Mouse (Mus musculus): ENCODE results near the gene Ccm2l. TPM values are rescaled to one million over a fixed set of nuclear protein-coding genes. Genes with fewer than 3 reads are reported as not detected.

Gene Ccm2l
- total RNA-seq, 2 experiments from 2014 or later, result 4.5 to 4.6 TPM

DNA sequence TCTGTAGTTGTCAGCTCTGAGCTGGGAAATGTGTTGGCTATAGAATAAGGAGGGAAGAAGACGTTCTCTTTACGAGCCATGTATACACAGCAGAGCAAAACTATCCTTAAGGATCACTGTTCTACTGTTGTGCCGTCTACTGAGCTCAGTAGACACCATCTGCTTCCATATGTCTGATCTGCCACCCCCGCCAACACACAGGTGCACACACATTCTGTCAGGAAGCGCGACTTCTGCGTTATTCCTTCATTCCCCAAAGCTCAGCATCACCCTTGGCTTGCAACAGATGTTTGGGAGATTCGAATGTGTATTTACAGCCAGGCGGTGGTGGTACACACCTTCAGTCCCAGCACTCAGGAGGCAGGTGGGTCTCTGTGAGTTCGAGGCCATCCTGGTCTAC is 21.3 kb downstream of the Ccm2l start:
- DNase-seq (ENCODE audit: low spot score in 2 of 2), result no peak

DNA sequence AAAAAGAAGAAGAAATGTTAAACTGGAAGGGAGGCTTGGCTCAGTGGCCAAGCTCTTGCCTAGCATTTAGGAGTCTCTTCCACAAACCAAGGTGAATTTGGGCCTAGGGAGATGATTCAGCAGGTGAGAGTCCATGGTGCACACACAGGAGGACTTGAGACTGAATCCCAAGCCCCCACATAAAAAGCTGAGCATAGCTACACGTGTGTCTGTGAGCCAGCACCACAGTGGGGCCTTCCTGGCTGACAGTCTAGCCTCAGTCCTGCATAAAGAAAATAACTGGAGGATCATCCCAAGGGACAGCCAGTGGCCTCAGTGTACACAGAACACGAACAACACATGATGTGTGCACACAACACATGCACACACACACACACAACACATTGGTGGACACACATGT is 23.6 kb downstream of the Ccm2l start:
- no peak for DNase-seq (ENCODE audit: low spot score in 2 of 2)

DNA sequence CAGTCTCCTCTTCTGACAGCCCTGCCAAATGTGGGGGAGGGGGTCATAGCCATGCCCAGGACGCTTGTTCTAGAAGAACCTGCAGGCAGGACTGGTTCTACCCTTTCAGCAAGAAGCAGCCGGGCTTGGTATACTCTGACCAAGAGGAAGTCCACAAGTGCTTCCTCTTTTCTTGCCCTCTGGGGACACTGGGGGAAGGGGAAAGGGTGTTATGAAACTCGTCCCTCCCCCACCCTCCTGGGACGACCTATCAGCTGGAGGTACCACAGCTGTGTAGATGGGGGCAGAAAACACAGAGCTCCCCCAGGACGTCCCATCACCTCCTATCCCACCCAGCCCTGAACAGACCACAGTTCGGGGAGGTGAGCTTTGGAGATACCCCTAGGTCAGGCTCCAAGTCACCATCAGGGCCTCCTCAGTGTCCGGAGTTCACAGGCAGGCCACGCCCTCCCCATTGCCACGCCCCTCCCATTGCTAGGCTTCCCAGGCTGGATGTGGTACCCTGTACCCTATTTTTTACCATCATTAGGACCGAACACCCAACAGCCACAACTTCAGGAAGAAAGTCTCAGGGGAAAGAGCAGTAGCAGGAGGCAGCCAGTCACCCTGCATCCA is 24.9 kb downstream of the Ccm2l start:
- no peak for DNase-seq (ENCODE audit: low spot score in 2 of 2)

DNA sequence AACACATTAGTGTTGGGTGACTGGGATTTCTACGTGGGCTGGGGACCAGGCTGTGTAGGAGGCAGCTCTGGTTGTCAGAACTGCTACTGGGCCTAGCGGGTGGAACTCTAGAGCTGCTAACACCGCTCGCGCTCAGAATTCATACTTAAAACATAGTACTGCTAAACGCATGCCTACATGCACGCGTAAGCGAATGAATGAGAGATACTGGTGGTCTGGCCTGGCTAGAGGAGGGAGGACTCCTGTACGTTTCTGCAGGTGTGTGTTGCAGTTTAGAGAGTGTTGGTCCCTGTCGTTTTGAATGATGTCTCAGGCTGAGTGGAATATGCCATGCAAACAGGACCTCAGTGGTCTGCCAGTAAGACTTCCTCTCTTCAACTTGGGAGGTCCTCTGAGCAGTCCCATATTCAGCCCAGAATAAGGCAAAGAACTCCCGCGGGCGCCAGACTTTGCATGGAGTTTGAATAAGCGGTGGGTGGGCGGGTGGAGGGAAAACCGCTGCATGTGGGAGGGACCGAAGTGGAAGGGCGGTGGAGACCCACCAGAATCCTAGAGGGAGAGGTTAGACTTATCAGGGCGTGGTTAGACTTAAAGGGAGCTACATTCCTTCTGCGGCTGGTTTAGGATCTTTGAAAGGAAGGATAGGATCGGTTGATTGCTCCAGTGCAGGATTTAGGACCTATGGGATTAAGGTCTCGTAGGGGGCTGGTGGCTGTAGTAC is 41.5 kb downstream of the Ccm2l start:
- no peak for DNase-seq (ENCODE audit: low spot score in 2 of 2)

DNA sequence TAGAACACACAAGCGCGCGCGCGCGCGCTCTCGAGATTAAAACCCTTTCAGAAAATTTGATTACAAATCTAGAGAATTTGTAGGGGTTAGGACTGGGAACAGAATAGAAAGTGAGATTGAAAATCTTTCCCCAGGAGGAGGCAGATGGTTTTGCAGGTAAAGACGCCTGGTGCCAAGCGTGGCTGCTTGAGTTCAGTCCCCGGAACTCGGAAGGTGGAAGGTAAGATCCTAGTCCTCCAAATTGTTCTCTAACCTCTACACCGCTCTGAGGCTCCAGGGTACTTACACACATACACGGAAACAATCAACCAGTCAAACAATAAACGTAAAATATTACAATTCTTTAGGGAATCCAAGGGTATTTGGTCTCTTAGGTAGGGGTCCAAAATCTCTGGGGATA is 42.0 kb downstream of the Ccm2l start:
- DNase-seq (ENCODE audit: low spot score in 2 of 2), result no peak

DNA sequence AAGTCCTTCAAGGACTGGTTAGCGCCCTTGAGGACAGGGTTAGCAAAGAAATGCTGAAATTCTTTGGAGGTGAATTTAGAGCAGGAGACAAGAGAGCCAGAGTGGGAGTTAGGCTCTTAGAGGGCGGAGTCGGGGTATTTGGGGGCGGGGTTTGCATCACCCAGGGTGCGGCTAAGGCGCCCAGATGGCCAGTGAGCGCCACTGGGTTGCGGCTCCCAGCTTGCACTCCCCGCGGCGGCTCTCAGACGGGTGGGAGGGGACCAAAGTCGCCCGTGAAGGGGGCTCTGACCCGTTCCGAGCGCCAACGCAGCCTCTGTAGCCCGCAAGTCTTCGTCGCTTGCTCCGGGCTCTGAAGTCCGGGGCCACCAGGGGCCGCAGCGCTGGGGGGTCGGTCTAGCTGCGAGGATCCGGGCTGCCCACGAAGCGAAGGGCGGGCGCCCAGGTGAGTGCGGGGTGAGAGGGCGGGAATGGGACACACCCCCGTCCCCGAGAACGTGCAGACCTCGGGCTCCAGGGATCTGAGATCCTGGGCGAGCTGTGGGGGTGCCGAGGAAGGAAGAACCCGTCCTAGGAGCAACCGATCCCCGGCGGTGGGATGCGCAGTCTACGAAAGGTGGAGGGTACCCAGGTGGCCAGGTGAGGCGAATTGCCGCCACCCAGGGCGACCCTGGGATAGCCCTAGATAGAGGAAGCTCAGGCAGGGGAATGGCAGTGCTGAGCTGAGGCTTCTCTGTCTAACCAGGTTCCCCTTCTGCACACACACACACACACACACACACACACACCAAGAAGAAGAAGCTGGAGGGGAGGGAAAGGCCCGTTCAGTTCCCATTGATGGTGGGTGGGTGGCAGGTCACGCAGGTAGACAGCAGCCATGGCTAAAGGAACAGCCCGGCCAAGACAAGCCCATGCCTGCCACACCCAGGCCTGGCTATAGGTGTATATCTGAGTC is 42.8 kb downstream of the Ccm2l start, which contains the start of gene Hck:
Gene Hck (plus strand): TSS at position 156 of the 952 bp plus-strand sequence.
- DNase-seq (ENCODE audit: low spot score in 2 of 2), result no peak

DNA sequence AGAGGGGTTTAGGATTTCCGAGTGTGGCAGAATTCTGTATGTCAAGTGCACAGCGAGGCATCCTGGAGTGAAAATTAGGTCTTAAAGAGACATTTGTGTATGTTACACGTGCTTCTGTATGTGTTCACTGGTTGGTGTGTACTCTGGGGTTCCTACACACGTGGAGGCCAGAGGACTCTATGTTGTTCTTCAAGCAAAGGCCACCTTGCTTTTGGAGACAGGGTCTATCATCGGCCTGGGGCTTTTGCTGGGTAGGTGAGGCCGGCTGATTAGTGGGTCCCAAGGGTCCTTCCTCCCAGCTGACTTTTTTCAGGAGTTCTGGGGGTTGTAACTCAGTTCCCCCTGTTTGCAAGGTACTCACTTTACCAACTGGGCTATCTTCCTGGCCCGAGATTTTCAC is 43.8 kb downstream of the Ccm2l start:
- DNase-seq (ENCODE audit: low spot score in 2 of 2), result no peak

DNA sequence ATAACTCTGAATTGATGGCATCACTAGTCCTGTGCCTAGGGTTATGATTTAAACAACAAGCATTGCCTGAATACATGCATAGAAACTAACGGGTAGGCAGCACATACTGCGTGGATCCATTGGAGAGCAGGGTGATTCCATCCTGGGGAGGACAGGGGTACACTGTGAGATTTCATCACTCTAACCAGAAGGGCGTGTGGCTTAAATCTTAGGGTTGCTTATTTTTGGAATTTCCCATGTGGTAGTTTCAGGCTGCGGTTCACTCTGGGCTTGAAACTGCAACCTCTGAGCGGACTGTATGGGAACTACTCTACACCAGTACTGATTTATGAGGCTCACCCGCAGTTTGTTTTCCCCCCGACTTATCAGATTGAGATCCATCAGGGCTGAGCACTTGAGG is 45.5 kb downstream of the Ccm2l start:
- DNase-seq (ENCODE audit: low spot score in 2 of 2), result no peak

DNA sequence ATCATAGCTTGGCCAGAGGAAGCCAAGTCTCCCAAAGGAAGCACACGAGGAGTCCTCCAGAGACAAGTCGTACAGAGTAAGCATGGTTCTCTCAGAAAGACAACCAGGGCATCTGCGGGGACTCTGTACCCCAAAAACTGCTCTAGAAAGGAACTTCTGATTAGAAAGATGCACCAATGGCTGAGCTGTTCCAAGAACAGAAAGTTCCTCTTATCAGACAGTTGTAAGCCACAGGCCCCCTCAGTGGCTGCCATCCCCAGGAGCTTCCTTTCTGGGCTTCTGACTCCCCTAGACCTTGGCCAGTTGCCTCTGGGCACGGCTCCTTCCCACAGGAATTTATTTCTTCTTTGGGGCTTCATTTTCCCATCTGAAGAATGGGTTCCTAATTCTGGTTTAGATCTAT is 49.9 kb downstream of the Ccm2l start:
- DNase-seq (ENCODE audit: low spot score in 2 of 2), result no peak

DNA sequence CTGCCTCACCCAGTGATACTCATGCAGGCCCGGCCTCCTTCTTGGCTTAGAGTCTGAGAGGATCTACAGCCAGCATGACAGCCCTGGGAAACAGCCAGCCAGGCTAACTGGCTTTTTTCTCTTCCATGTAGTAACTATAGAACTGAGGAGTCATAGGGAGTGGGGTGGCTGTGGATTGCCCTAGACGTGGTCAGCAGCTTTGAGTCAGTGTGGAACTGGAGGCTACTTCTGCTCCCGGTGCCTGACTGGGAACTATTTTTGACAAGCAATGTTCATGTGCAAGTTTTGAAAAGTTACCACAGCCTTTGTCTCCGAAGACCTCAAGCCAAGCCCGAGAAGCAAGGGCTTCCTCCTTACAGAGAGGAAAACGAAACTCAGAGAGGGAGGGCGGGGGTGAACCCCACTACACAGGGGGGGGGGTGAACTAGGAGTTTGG is 51.3 kb downstream of the Ccm2l start:
- DNase-seq (ENCODE audit: low spot score in 2 of 2), result no peak

DNA sequence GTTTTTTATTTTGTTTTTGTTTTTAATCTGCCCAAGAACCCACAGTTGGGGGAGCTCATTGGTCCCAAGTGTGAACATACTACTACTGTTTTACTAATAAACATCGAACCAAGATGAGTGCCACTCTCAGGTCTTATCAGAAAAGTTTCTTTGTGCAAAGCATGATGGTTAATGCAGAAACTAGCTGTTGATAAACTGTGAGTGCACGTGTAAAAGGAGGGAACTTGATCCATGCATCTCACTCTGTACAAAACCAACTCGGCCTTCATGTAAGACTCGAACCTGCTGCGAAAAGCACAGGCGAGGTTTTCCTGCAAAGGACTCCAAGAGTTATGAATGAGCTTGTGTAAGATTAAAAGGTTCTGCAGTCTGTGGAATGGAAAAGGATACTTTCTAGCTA is 53.7 kb downstream of the Ccm2l start:
- no peak for DNase-seq (ENCODE audit: low spot score in 2 of 2)

DNA sequence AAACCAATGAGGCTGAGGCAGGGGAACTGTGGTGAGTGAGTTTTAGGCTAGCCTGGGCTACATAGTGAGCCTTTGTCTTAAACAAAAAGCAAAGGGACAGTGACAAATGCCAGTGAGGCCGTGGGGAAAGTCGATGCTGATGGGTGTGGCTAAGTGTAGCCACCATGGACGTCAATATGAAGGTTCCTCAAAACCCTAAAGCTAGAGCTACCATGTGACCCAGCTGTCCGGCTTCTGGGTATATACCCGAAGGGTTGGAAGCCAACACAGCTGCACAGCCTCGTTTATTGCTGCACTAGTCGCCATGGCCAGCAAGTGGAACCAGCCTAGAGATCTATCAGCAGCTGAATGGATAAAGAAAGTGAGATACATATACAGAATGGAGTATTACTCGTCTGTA is 54.4 kb downstream of the Ccm2l start:
- DNase-seq (ENCODE audit: low spot score in 2 of 2), result no peak

DNA sequence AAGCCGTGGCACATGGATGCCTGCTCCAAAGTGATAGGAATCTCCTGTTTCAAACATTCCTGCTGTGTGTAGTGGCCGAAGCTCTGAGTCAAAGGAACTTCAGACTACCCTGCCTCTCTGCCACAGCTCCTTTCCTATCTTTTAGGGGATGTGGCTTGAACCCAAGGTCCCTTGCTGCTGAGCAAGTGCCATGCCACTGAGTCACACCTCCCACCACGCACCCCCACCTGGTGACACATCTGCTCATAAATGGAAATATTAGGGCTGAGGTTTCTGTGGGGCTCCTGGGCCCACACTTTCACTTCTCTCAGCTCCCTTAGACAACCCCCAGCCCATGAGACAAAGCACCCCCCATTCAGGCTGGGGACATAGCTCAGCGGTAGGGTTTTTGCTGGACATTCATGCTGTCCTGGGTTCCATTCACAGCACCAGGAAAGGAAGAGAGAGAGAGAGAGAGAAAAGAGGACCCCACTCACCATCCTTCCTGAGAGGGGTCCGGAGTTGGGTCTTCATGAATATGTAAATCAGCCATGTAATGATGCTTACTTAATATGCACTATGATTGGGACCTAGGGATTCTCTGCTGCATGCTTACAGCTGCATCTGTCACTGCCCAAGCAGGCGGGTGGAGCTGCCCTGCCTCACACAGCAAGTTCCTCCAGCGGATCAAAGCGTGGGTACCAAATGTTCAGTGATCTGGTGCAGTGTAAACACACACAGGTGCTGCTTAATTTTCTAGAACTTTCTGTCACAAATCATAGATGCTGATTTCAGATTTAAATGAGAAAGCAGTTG is 56.3 kb downstream of the Ccm2l start:
- no peak for DNase-seq (ENCODE audit: low spot score in 2 of 2)

DNA sequence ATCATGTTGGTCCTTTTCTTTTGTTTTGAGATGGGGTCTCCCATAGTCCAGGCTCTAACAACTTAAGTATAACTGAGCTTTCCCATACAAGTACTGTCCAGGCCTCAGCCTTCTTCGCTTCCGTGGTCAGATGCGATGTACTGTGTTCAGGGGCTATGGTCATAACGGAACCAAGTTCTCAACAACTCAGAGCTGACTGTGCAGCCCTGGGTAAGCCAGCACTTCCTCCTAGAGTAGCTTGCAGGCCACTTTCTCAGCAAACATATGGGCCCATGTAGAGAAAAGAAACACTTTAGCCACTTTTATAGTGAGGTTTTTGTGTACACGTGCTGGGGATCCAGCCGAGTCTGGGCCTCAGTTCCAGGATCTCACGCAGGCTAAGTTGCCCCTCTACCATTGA is 56.9 kb downstream of the Ccm2l start:
- DNase-seq (ENCODE audit: low spot score in 2 of 2), result no peak

DNA sequence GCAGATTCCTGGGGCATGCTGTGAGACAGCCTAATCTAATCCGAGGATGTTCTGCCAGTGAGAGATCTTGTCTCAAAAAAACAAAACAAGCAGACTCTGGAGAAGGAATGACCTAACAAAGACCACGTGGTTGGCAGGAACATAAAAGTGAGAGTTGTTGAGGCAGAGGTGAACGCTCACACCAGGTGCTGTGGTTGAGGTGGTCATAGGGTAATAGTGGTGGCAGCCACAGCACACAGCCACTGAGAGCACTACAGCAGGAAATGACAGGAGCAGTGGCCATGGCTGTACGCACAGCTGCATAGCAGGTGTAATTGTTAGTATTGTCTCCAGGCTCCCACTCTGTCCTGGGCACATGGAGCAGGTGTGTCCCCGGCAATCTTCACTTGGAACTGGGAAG is 60.1 kb downstream of the Ccm2l start:
- no peak for DNase-seq (ENCODE audit: low spot score in 2 of 2)

DNA sequence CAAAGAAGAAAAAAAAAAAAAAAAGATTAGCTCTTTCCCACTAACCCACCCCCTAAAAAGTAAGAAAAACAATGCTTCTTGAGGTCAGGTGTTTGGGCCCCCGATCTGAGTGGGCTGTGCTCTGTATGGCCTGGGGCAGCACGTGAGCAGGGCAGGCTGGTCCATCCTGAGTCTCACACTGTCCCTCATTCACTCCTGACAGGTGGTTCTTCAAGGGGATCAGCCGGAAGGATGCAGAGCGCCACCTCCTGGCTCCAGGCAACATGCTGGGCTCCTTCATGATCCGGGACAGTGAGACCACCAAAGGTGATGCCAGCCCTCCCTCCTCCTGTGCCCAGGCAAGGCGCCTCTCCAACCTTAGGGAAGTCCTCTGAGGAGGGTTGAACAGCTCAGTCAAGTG is 65.3 kb downstream of the Ccm2l start:
- DNase-seq (ENCODE audit: low spot score in 2 of 2), result no peak

Other genes with a start within 250 kb of the Ccm2l start
- gene Bcl2l1, start 234.2 kb upstream of the Ccm2l start, total RNA-seq (2021), result 100 to 1,000 TPM; 124 to 130 TPM
- gene Tpx2, start 218.0 kb upstream of the Ccm2l start, total RNA-seq (2021), result 1 to 10 TPM; 2.0 to 2.4 TPM
- gene Mylk2, start 154.6 kb upstream of the Ccm2l start, total RNA-seq (2021), result not detected
- gene Foxs1, start 132.7 kb upstream of the Ccm2l start, total RNA-seq (2021), result under 1 TPM; 0.46 to 0.68 TPM
- gene Dusp15, start 114.3 kb upstream of the Ccm2l start, total RNA-seq (2021), result 10 to 100 TPM; 16.2 to 18.2 TPM
- 1 to 10 TPM; 2.0 to 2.6 TPM for gene Ttll9, start 103.5 kb upstream of the Ccm2l start, total RNA-seq (2021)
- gene Pdrg1, start 50.5 kb upstream of the Ccm2l start, total RNA-seq (2021), result 10 to 100 TPM; 50.6 to 63.4 TPM
- gene Xkr7, start 34.1 kb upstream of the Ccm2l start, total RNA-seq (2021), result 1 to 10 TPM; 5.6 to 6.9 TPM
- 1 to 10 TPM; 2.3 to 3.3 TPM for gene Hck, start 42.5 kb downstream of the Ccm2l start, total RNA-seq (2021)
- 100 to 1,000 TPM; 101 to 106 TPM for gene Tm9sf4, start 95.3 kb downstream of the Ccm2l start, total RNA-seq (2021)
- gene Tspyl3, start 159.5 kb downstream of the Ccm2l start, total RNA-seq (2021), result 10 to 100 TPM; 24.3 to 24.8 TPM
- 1 to 10 TPM; 5.9 to 6.5 TPM for gene Plagl2, start 175.5 kb downstream of the Ccm2l start, total RNA-seq (2021)
- 10 to 100 TPM; 13.8 to 15.8 TPM for gene Pofut1, start 175.6 kb downstream of the Ccm2l start, total RNA-seq (2021)
- gene Kif3b, start 225.5 kb downstream of the Ccm2l start, total RNA-seq (2021), result 10 to 100 TPM; 53.5 to 56.9 TPM